Mouse (Mus musculus): ENCODE results near the gene Gmfg. TPM values are rescaled to one million over a fixed set of nuclear protein-coding genes. Genes with fewer than 3 reads are reported as not detected.

Gmfg gene
- polyA plus RNA-seq, 1 experiment from 2014 or later: 23.5 TPM

DNA sequence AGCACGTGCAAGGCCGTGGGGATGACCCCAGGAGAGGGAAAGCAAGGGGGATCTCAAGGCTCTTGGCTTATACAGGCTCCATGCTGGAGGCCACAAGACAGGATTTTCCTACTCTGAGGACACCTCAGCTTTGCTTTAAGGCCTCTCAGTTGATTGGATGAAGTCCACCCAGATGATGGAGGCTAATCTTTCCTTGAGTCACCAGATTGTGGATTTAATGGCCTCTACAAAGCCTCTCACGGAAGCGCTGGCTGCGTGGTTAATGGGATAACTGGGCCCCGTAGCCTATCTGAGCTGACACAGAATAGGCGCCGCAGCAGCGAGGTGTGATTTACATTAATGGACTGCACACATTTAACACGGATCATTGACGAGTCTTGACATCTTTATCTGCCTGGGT lies 58.2 kb downstream of the Gmfg start:
- Histone ChIP-seq H3K4me3 (replicated peaks) (no peak overlapping the region), H3K9ac (no peak overlapping the region), H3K9me3 (no peaks in the 10 kb centered on the region), H3K4me1 (peaks cover 3% of the 10 kb centered on the region; the same call in 1 of the 2 replicates), H3K4me2 (no peak overlapping the region), H3K27me3 (replicated peaks) (no peaks in the 10 kb centered on the region), H3K27ac (no peak overlapping the region), H3K36me3 (no peaks in the 10 kb centered on the region)
- ATAC-seq (ENCODE audit: insufficient read depth, low FRiP score, low read depth): no peak
- WGBS: 69% methylated on average over 11 of the region's 11 CpGs

Other genes with a start within 250 kb of the Gmfg start
- gene Eid2, start 169.6 kb upstream of the Gmfg start, polyA plus RNA-seq (2015; fragmentation: Nextera tagmentation; extraction: Ambion mirVana): 8.2 and 8.6 TPM in 2 replicates
- 11.5 and 12.0 TPM in 2 replicates for gene Eid2b, start 159.7 kb upstream of the Gmfg start, polyA plus RNA-seq (2015; fragmentation: Nextera tagmentation; extraction: Ambion mirVana)
- 0.30 and 0.59 TPM in 2 replicates for gene Selenov, start 146.3 kb upstream of the Gmfg start, polyA plus RNA-seq (2015; fragmentation: Nextera tagmentation; extraction: Ambion mirVana)
- gene Dll3, start 135.2 kb upstream of the Gmfg start, polyA plus RNA-seq (2015; fragmentation: Nextera tagmentation; extraction: Ambion mirVana): 3.8 and 3.9 TPM in 2 replicates
- gene Timm50, start 125.4 kb upstream of the Gmfg start, polyA plus RNA-seq (2015; fragmentation: Nextera tagmentation; extraction: Ambion mirVana): 137 and 138 TPM in 2 replicates
- gene Supt5, start 98.7 kb upstream of the Gmfg start, polyA plus RNA-seq (2015; fragmentation: Nextera tagmentation; extraction: Ambion mirVana): 70.6 and 84.4 TPM in 2 replicates
- 826 and 1,031 TPM in 2 replicates for gene Rps16, start 86.8 kb upstream of the Gmfg start, polyA plus RNA-seq (2015; fragmentation: Nextera tagmentation; extraction: Ambion mirVana)
- gene Plekhg2, start 64.8 kb upstream of the Gmfg start, polyA plus RNA-seq (2015; fragmentation: Nextera tagmentation; extraction: Ambion mirVana): 48.4 and 52.3 TPM in 2 replicates
- 20.2 and 21.4 TPM in 2 replicates for gene Zfp36, start 57.2 kb upstream of the Gmfg start, polyA plus RNA-seq (2015; fragmentation: Nextera tagmentation; extraction: Ambion mirVana)
- 44.8 and 47.4 TPM in 2 replicates for gene Med29, start 44.7 kb upstream of the Gmfg start, polyA plus RNA-seq (2015; fragmentation: Nextera tagmentation; extraction: Ambion mirVana)
- 76.5 and 79.0 TPM in 2 replicates for gene Paf1, start 44.5 kb upstream of the Gmfg start, polyA plus RNA-seq (2015; fragmentation: Nextera tagmentation; extraction: Ambion mirVana)
- gene Lrfn1, start 14.5 kb downstream of the Gmfg start, polyA plus RNA-seq (2015; fragmentation: Nextera tagmentation; extraction: Ambion mirVana): 3.0 and 3.5 TPM in 2 replicates
- gene Ifnl2, start 73.0 kb downstream of the Gmfg start, polyA plus RNA-seq (2015; fragmentation: Nextera tagmentation; extraction: Ambion mirVana): not detected in 2 replicates
- not detected in 2 replicates for gene Ifnl3, start 85.4 kb downstream of the Gmfg start, polyA plus RNA-seq (2015; fragmentation: Nextera tagmentation; extraction: Ambion mirVana)
- gene Sycn, start 103.4 kb downstream of the Gmfg start, polyA plus RNA-seq (2015; fragmentation: Nextera tagmentation; extraction: Ambion mirVana): 103 and 114 TPM in 2 replicates
- 2.4 and 6.1 TPM in 2 replicates for gene Nccrp1, start 109.8 kb downstream of the Gmfg start, polyA plus RNA-seq (2015; fragmentation: Nextera tagmentation; extraction: Ambion mirVana)
- 18.5 and 22.1 TPM in 2 replicates for gene Samd4b, start 160.7 kb downstream of the Gmfg start, polyA plus RNA-seq (2015; fragmentation: Nextera tagmentation; extraction: Ambion mirVana)
- gene Pak4, start 160.7 kb downstream of the Gmfg start, polyA plus RNA-seq (2015; fragmentation: Nextera tagmentation; extraction: Ambion mirVana): 50.2 and 56.0 TPM in 2 replicates
- gene Acp7, start 193.9 kb downstream of the Gmfg start, polyA plus RNA-seq (2015; fragmentation: Nextera tagmentation; extraction: Ambion mirVana): 0.08 TPM in 1 of 2 replicates, not detected in the other